Mouse (Mus musculus) intestine, postnatal 0 days (tissue): ENCODE data around the gene Btn2a2. TPM values are rescaled to one million over a fixed set of nuclear protein-coding genes. Genes with fewer than 3 reads are reported as not detected.

Source experiments
- ATAC-seq: fragments of 200-750 bp; cut with Nextera tagmentation; 2 replicates; pipeline ENCODE4 v1.8.0; 2017; ENCODE audit warnings: mild to moderate bottlenecking, moderate TSS enrichment, moderate library complexity
- H3K27ac ChIP-seq: fragments of 300-500 bp; sonication (generic); 2 replicates; pipeline ENCODE4 v1.5.1; 2014; ENCODE audit warnings: mild to moderate bottlenecking, low read depth, low read length, moderate library complexity
- H3K27me3 ChIP-seq: fragments of 300-500 bp; sonication (generic); replicated peaks from 2 replicates; pipeline ENCODE4 v1.6.1; 2014; ENCODE audit warnings: low read length, mixed read lengths; ENCODE audit not compliant: control insufficient read depth, insufficient read depth
- H3K36me3 ChIP-seq: fragments of 300-500 bp; sonication (generic); 2 replicates; pipeline ENCODE4 v1.6.1; 2014; ENCODE audit warnings: mild to moderate bottlenecking, moderate library complexity; ENCODE audit not compliant: control insufficient read depth, insufficient read depth
- H3K4me1 ChIP-seq: fragments of 300-500 bp; sonication (generic); replicated peaks from 2 replicates; pipeline ENCODE4 v1.6.1; 2014; ENCODE audit warnings: antibody characterized with exemption, low read length, mixed read lengths; ENCODE audit not compliant: control insufficient read depth, insufficient read depth
- H3K4me2 ChIP-seq: fragments of 300-500 bp; sonication (generic); replicated peaks from 2 replicates; pipeline ENCODE4 v1.6.1; 2014; ENCODE audit warnings: low read depth, mild to moderate bottlenecking, moderate library complexity
- H3K4me3 ChIP-seq: fragments of 300-500 bp; sonication (generic); 2 replicates; pipeline ENCODE4 v1.5.1; 2014; ENCODE audit warnings: low read depth, low read length
- H3K9ac ChIP-seq: fragments of 300-500 bp; sonication (generic); 2 replicates; pipeline ENCODE4 v1.6.1; 2014; ENCODE audit warnings: mild to moderate bottlenecking, low read depth, low read length
- H3K9me3 ChIP-seq: fragments of 300-500 bp; sonication (generic); 2 replicates; pipeline ENCODE4 v1.6.1; 2016; ENCODE audit warnings: mixed run types; ENCODE audit not compliant: control insufficient read depth
- CTCF ChIP-seq: sonication (generic); IDR thresholded peaks from 2 replicates; pipeline ENCODE4 v1.5.1; 2016; ENCODE audit warnings: low read depth, mild to moderate bottlenecking, control low read depth, antibody characterized with exemption, moderate library complexity
- WGBS: fragments of 180-500 bp; shearing (Covaris S2); extraction: QIAGEN DNeasy Blood & Tissue Kit; methylation state at CpG from one replicate; pipeline ENCODE4 v1.1.7; 2014; 5-methylcytosine and 5-hydroxymethylcytosine counted together
- polyA plus RNA-seq: library from polyadenylated mRNA; unstranded; fragments of >200 nt; fragmentation: Nextera tagmentation; extraction: Ambion mirVana; gene quantifications from 2 replicates; pipeline ENCODE4 v1.2.1, GENCODE M21; 2015

Gene Btn2a2
- polyA plus RNA-seq, 1 experiment from 2014 or later = not detected

GRCm38 (mm10) chr13:23491263-23491662 is 2.6 kb upstream of the Btn2a2 start:
- no peak for TF ChIP-seq CTCF
- Histone ChIP-seq H3K4me1 (no peaks in the 10 kb centered on the region), H3K9ac (no peak overlapping the region), H3K9me3 (no peaks in the 10 kb centered on the region), H3K4me2 (no peak overlapping the region), H3K27ac (no peak overlapping the region), H3K4me3 (no peak overlapping the region), H3K27me3 (no peaks in the 10 kb centered on the region), H3K36me3 (no peaks in the 10 kb centered on the region)
- no peak for ATAC-seq
- 24% methylated on average over 1 of the region's 1 CpGs for WGBS

- no peak for ATAC-seq
- H3K9ac ChIP-seq = no peak overlapping the region
- H3K27me3 ChIP-seq = no peaks in the 10 kb centered on the region
- H3K9me3 ChIP-seq = no peaks in the 10 kb centered on the region
- no peak overlapping the region for H3K27ac ChIP-seq
- no peaks in the 10 kb centered on the region for H3K4me1 ChIP-seq
- 58% methylated on average over 1 of the region's 1 CpGs for WGBS
- no peak overlapping the region for H3K4me2 ChIP-seq
- H3K36me3 ChIP-seq = no peaks in the 10 kb centered on the region
- no peak for TF ChIP-seq CTCF
- H3K4me3 ChIP-seq = no peak overlapping the region
Observed at GRCm38 (mm10) chr13:23490863-23491262, 2.2 kb upstream of the Btn2a2 start.

- Histone ChIP-seq H3K9ac (no peak overlapping the region), H3K27me3 (no peaks in the 10 kb centered on the region), H3K27ac (no peak overlapping the region), H3K36me3 (no peaks in the 10 kb centered on the region), H3K9me3 (no peaks in the 10 kb centered on the region), H3K4me1 (no peaks in the 10 kb centered on the region), H3K4me2 (no peak overlapping the region), H3K4me3 (no peak overlapping the region)
- TF ChIP-seq CTCF = no peak
- 42% methylated on average over 5 of the region's 5 CpGs for WGBS
- ATAC-seq = no peak
Observed at GRCm38 (mm10) chr13:23485271-23485670, 3.4 kb downstream of the Btn2a2 start.

GRCm38 (mm10) chr13:23483153-23483552 is 5.5 kb downstream of the Btn2a2 start:
- 95% methylated on average over 2 of the region's 2 CpGs for WGBS
- no peak for ATAC-seq
- no peaks in the 10 kb centered on the region for H3K27me3 ChIP-seq
- H3K4me2 ChIP-seq = no peak overlapping the region
- no peaks in the 10 kb centered on the region for H3K36me3 ChIP-seq
- H3K4me1 ChIP-seq = no peaks in the 10 kb centered on the region
- no peak overlapping the region for H3K9ac ChIP-seq
- H3K9me3 ChIP-seq = no peaks in the 10 kb centered on the region
- no peak for TF ChIP-seq CTCF
- no peak overlapping the region for H3K4me3 ChIP-seq
- no peak overlapping the region for H3K27ac ChIP-seq

GRCm38 (mm10) chr13:23475658-23476057 is 13.0 kb downstream of the Btn2a2 start:
- no peaks in the 10 kb centered on the region for H3K36me3 ChIP-seq
- ATAC-seq = no peak
- WGBS = 36% methylated on average over 2 of the region's 2 CpGs

GRCm38 (mm10) chr13:23466911-23467310 is 21.7 kb downstream of the Btn2a2 start:
- Histone ChIP-seq H3K4me1 (0 out of 2 replicates have a peak, but pooled peaks cover 3% of the 10 kb centered on the region), H3K9ac (no peak overlapping the region), H3K27ac (no peak overlapping the region), H3K9me3 (no peaks in the 10 kb centered on the region), H3K27me3 (no peaks in the 10 kb centered on the region), H3K36me3 (no peaks in the 10 kb centered on the region), H3K4me3 (no peak overlapping the region), H3K4me2 (no peak overlapping the region)
- WGBS = 5% methylated on average over 9 of the region's 9 CpGs
- TF ChIP-seq CTCF = no peak
- ATAC-seq = peak; percentile 67; the same call in 1 of the 2 replicates

More at GRCm38 (mm10) chr13:23475658-23476057, 13.0 kb downstream of the Btn2a2 start:
- no peak for TF ChIP-seq CTCF
- Histone ChIP-seq H3K9ac (no peak overlapping the region), H3K4me3 (no peak overlapping the region), H3K27ac (no peak overlapping the region), H3K27me3 (no peaks in the 10 kb centered on the region), H3K4me2 (no peak overlapping the region), H3K9me3 (no peaks in the 10 kb centered on the region), H3K4me1 (no peaks in the 10 kb centered on the region)

GRCm38 (mm10) chr13:23466306-23466705 is 22.4 kb downstream of the Btn2a2 start:
- Histone ChIP-seq H3K9me3 (no peaks in the 10 kb centered on the region), H3K4me2 (peak overlapping the region; percentile 90; the same call in 1 of the 2 replicates), H3K27me3 (no peaks in the 10 kb centered on the region), H3K4me1 (0 out of 2 replicates have a peak, but pooled peaks cover 3% of the 10 kb centered on the region), H3K4me3 (no peak overlapping the region), H3K36me3 (no peaks in the 10 kb centered on the region), H3K9ac (no peak overlapping the region), H3K27ac (no peak overlapping the region)
- no peak for TF ChIP-seq CTCF
- no peak for ATAC-seq
- 68% methylated on average over 1 of the region's 1 CpGs for WGBS
